Mouse (Mus musculus) thymus, adult 2 months (tissue): Measurements from ENCODE around the gene Klk7. TPM values are rescaled to one million over a fixed set of nuclear protein-coding genes. Genes with fewer than 3 reads are reported as not detected.

Experiments used
- DNase-seq: peaks from one replicate; pipeline ENCODE4 v3.0.0; 2021
- H3K27ac ChIP-seq: fragments of 200-500 bp; 2 replicates; pipeline ENCODE4 v1.5.1; 2012; ENCODE audit warnings: low read length, control low read depth; ENCODE audit not compliant: control insufficient read depth, insufficient read depth
- H3K27me3 ChIP-seq: fragments of 200-500 bp; 2 replicates; pipeline ENCODE4 v1.6.1; 2012; ENCODE audit warnings: mild to moderate bottlenecking, low read length, moderate library complexity, mixed read lengths; ENCODE audit not compliant: control insufficient read depth, insufficient read depth
- H3K36me3 ChIP-seq: fragments of 200-500 bp; 2 replicates; pipeline ENCODE4 v1.6.1; 2012; ENCODE audit warnings: mild to moderate bottlenecking, low read length, moderate library complexity; ENCODE audit not compliant: control insufficient read depth, insufficient read depth
- H3K4me1 ChIP-seq: fragments of 200-500 bp; replicated peaks from 2 replicates; pipeline ENCODE4 v1.6.1; 2012; ENCODE audit warnings: low read length; ENCODE audit not compliant: control insufficient read depth, insufficient read depth
- H3K4me3 ChIP-seq: fragments of 200-500 bp; 2 replicates; pipeline ENCODE4 v1.5.1; 2012; ENCODE audit warnings: mild to moderate bottlenecking, low read length, control low read depth, moderate library complexity; ENCODE audit not compliant: control insufficient read depth, insufficient read depth
- CTCF ChIP-seq: fragments of 200-500 bp; IDR thresholded peaks from 2 replicates; pipeline ENCODE4 v1.5.1; 2012; ENCODE audit warnings: mild to moderate bottlenecking, control low read depth, low read length, moderate library complexity, borderline replicate concordance; ENCODE audit not compliant: control insufficient read depth, poor library complexity, insufficient read depth; ENCODE audit errors: extremely low read depth
- POLR2A ChIP-seq: fragments of 200-500 bp; IDR thresholded peaks from 2 replicates; pipeline ENCODE4 v1.6.1; 2012; ENCODE audit warnings: mild to moderate bottlenecking, low read length, control low read depth, moderate library complexity; ENCODE audit not compliant: control insufficient read depth, poor library complexity, insufficient read depth; ENCODE audit errors: extremely low read depth
- WGBS: fragments of 180-500 bp; shearing (Covaris S2); methylation state at CpG from one replicate; pipeline ENCODE4 v1.1.7; 2018; 5-methylcytosine and 5-hydroxymethylcytosine counted together
- polyA plus RNA-seq: library from polyadenylated mRNA; depleted of rRNA; stranded (reverse); fragments of >200 nt; gene quantifications from 2 replicates; pipeline ENCODE4 v1.2.3, GENCODE M21; 2012

Klk7 gene
- polyA plus RNA-seq, 1 experiment, result 2.1 TPM

DNA sequence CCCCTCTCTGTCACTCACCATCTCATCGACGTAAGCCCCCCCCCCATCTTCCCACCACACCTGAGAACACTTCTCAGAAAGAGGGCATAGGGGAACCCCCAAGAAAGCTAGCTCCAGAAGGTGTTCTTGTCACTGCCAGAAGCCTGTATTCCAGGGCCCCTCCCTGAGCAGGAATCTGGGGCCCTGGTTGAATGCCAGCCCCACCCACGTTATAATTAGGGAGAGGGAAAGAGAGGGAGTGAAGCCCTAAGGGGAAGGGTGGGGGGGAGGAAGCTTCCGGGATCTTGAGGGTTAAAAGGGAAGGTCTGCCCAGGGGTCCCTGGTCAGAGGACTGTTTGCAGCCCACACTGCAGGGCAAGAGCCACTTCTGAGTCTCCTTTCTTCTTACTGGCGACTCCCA lies 30.3 kb upstream of the Klk7 start, which contains the start of gene Klk10:
TSS of gene Klk10 (plus strand) at position 290 of the 400 bp plus-strand sequence.
- H3K36me3 ChIP-seq, result no peaks in the 10 kb centered on the region
- TF ChIP-seq POLR2A (no peak), CTCF (no peak)
- H3K4me3 ChIP-seq, result no peak within 1 kb of the TSS
- DNase-seq, result no peak
- H3K27me3 ChIP-seq, result no peaks in the 10 kb centered on the region
- no peaks in the 10 kb centered on the region for H3K4me1 ChIP-seq
- H3K27ac ChIP-seq, result no peak within 1 kb of the TSS
- 48% methylated on average over 5 of the region's 5 CpGs for WGBS

DNA sequence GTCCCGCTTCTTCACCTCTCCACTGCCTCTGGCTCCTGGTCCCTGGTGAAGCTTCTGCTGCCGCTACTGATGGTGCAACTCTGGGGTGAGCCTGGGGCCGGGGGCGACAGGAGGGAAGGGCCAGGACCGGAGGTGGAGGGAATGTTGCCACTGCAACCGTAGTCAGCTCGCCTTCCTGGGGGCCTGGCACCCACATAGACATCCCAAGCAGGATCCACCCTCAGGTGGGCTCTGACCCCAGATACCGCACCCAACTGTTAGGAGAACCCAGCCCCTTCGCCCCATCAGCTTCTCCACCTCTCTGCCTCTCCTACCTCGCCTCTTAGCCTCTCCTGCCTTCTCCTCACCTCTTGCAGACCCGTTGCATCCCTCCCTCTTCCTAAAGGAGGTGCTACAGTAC lies 29.6 kb upstream of the Klk7 start:
- TF ChIP-seq POLR2A (no peak), CTCF (no peak)
- Histone ChIP-seq H3K27me3 (no peaks in the 10 kb centered on the region), H3K27ac (no peak overlapping the region), H3K4me1 (no peaks in the 10 kb centered on the region), H3K4me3 (no peak overlapping the region), H3K36me3 (no peaks in the 10 kb centered on the region)
- WGBS, result 93% methylated on average over 11 of the region's 11 CpGs
- DNase-seq, result no peak

DNA sequence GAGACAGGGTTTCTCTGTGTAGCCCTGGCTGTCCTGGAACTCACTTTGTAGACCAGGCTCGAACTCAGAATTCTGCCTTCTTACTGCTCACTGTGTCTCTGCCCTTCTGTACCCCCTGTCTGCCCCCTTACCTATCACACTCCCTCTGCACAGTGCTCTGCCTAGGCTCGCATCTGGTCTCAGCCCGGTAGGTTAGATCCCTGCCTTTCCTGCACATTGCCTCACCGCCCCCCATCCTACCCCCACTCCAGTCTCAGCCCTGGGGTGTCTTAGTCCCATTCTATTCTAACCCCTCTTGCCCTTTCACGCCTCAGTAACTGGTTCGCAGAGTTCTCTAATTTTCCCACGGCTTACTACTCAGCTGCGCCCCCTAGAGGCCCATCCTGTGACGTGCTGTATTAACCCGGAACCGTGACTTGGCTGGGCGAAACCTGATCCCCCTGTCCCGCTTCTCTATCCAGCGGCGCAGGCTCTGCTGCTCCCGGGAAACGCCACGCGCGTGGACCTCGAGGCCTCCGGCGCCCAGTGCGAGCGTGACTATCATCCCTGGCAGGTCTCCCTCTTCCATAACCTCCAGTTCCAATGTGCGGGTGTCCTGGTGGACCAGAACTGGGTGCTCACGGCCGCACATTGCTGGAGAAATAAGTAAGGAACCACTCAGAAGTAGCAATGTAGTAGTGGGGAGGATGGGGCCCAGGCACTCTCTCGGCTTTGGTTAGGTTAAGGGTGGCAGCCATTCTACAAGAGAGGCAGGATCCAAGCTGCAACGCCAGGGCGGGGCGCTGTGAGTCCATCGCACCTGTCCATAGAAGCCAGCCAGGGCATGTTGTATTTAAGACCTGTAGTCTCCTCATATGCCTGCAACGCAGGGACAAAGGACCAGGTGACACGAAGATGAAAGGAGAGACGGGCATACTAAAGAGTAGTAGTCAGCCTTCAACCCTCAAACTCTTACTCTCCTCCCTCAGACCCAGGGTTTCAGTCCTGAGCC lies 28.5 kb upstream of the Klk7 start:
- DNase-seq, result peak; percentile 68
- WGBS, result 12% methylated on average over 36 of the region's 36 CpGs
- Histone ChIP-seq H3K27me3 (no peaks in the 10 kb centered on the region), H3K36me3 (no peaks in the 10 kb centered on the region), H3K27ac (no peak overlapping the region), H3K4me1 (no peaks in the 10 kb centered on the region), H3K4me3 (no peak overlapping the region)
- TF ChIP-seq CTCF (peak; percentile 78; the same call in 1 of the 2 replicates), POLR2A (no peak)

DNA sequence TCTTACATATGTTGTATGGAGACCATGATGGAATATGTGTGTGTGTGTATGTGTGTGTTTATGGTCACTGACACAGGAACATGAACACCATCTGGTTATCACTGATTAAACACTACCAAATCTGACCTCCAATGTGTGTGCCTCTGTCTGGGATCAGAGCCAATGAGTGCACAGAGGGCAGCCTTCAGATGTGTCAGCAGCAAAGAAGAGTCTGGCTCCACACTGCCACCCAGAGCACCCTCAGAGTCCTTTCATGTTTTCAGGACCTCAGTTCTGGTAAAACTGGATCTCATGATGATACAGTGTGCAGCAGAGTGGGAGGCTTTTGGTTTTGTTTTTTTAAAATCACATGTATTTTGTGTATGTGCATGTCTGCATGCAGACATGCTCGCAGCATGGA lies 25.8 kb upstream of the Klk7 start:
- Histone ChIP-seq H3K4me1 (no peaks in the 10 kb centered on the region), H3K27ac (no peak overlapping the region), H3K36me3 (no peaks in the 10 kb centered on the region), H3K4me3 (no peak overlapping the region), H3K27me3 (no peaks in the 10 kb centered on the region)
- WGBS, result 79% methylated on average over 1 of the region's 1 CpGs
- no peak for DNase-seq
- TF ChIP-seq CTCF, result no peak
- TF ChIP-seq POLR2A, result no peak

DNA sequence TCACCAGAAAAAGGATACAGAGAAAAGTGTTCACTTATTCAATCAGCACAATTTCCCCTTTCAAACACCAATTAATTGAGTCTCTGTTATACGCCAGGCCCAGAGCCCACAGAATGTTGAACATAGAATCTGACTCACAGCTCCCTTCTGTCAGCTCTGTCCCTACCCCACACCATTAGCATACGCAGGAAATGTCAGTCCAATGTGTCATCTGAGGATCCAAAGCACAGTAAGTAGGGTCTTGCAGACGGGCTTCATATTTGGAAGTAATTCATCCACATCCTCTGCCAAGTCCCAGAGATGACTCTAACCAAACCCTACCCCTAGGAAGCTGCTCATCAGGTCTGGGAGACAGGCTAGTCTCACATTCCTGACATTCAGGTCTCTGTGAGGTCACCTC lies 23.0 kb upstream of the Klk7 start:
- no peak overlapping the region for H3K4me3 ChIP-seq
- no peak overlapping the region for H3K27ac ChIP-seq
- H3K27me3 ChIP-seq, result no peaks in the 10 kb centered on the region
- WGBS, result 89% methylated on average over 3 of the region's 3 CpGs
- DNase-seq, result no peak
- TF ChIP-seq POLR2A, result no peak
- TF ChIP-seq CTCF, result no peak
- no peaks in the 10 kb centered on the region for H3K4me1 ChIP-seq
- no peaks in the 10 kb centered on the region for H3K36me3 ChIP-seq

DNA sequence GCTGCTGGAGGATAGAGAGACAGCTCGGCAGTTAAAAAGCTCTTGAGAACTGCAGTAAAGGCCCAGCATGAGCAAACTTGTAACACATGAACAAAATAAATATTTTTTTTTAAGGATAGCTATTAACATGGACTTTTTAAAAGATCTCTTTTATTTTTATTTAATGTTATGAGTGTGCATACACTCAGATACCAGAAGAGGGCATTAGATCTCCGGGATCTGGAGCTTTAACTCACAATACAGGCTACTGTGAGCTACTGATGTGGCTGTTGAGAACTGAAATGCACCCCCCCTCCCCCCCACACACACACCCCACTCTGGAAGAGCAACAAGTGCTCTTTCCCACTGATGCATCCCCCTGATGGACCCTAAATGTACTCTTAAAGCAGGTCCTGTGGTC lies 21.8 kb upstream of the Klk7 start:
- no peaks in the 10 kb centered on the region for H3K27me3 ChIP-seq
- TF ChIP-seq POLR2A, result no peak
- no peak for TF ChIP-seq CTCF
- H3K36me3 ChIP-seq, result no peaks in the 10 kb centered on the region
- H3K27ac ChIP-seq, result no peak overlapping the region
- H3K4me1 ChIP-seq, result no peaks in the 10 kb centered on the region
- no peak overlapping the region for H3K4me3 ChIP-seq
- DNase-seq, result no peak
- 80% methylated on average over 2 of the region's 2 CpGs for WGBS
